Mouse (Mus musculus): ENCODE results near the gene Ttll10. TPM values are rescaled to one million over a fixed set of nuclear protein-coding genes. Genes with fewer than 3 reads are reported as not detected.

The Ttll10 gene
- polyA plus RNA-seq, 1 experiment from 2014 or later = 0.26 TPM

- H3K27me3 ChIP-seq (ENCODE audit: control insufficient read depth, insufficient read depth, low read length) = no peaks in the 10 kb centered on the region
- no peak overlapping the region for H3K27ac ChIP-seq (replicated peaks in 1 of 2; ENCODE audit: control insufficient read depth in 1 of 2, insufficient read depth in 1 of 2, low read depth in 2 of 2, low read length in 2 of 2)
- H3K4me1 ChIP-seq (ENCODE audit: control insufficient read depth in 2 of 2, insufficient read depth in 2 of 2, low read length in 2 of 2) = peaks cover 11 to 14% of the 10 kb centered on the region in 2 experiments
- no peak overlapping the region for H3K4me2 ChIP-seq (ENCODE audit: low read length)
- no peak overlapping the region for H3K4me3 ChIP-seq (ENCODE audit: control insufficient read depth in 1 of 2, insufficient read depth in 1 of 2, low read depth in 1 of 2, low read length in 2 of 2)
- 81% methylated on average over 9 of the region's 9 CpGs for WGBS
- ATAC-seq (ENCODE audit: insufficient number of reproducible peaks, insufficient read depth, low FRiP score, low read depth) = no peak
- peaks cover 22% of the 10 kb centered on the region for H3K36me3 ChIP-seq (ENCODE audit: control insufficient read depth, insufficient read depth, low read length)
- no peak overlapping the region for H3K9ac ChIP-seq (ENCODE audit: low read length)
- no peaks in the 10 kb centered on the region for H3K9me3 ChIP-seq (ENCODE audit: control insufficient read depth, low read length)
Observed at GRCm38 (mm10) chr4:156023520-156023919, 35.7 kb downstream of the Ttll10 start.

GRCm38 (mm10) chr4:156021942-156022419 is 37.2 kb downstream of the Ttll10 start:
- no peak overlapping the region for H3K27ac ChIP-seq (replicated peaks in 1 of 2; ENCODE audit: control insufficient read depth in 1 of 2, insufficient read depth in 1 of 2, low read depth in 2 of 2, low read length in 2 of 2)

GRCm38 (mm10) chr4:156021381-156021780 is 37.8 kb downstream of the Ttll10 start:
- H3K9ac ChIP-seq (ENCODE audit: low read length) = no peak overlapping the region
- WGBS = 64% methylated on average over 3 of the region's 3 CpGs
- H3K36me3 ChIP-seq (ENCODE audit: control insufficient read depth, insufficient read depth, low read length) = peaks cover 6% of the 10 kb centered on the region; the same call in 1 of the 2 replicates
- H3K4me1 ChIP-seq (ENCODE audit: control insufficient read depth in 2 of 2, insufficient read depth in 2 of 2, low read length in 2 of 2) = peaks cover 10 to 13% of the 10 kb centered on the region in 2 experiments
- H3K27ac ChIP-seq (replicated peaks in 1 of 2; ENCODE audit: control insufficient read depth in 1 of 2, insufficient read depth in 1 of 2, low read depth in 2 of 2, low read length in 2 of 2) = no peak overlapping the region
- no peaks in the 10 kb centered on the region for H3K27me3 ChIP-seq (ENCODE audit: control insufficient read depth, insufficient read depth, low read length)
- H3K9me3 ChIP-seq (ENCODE audit: control insufficient read depth, low read length) = no peaks in the 10 kb centered on the region
- H3K4me3 ChIP-seq (ENCODE audit: control insufficient read depth in 1 of 2, insufficient read depth in 1 of 2, low read depth in 1 of 2, low read length in 2 of 2) = no peak overlapping the region
- H3K4me2 ChIP-seq (ENCODE audit: low read length) = no peak overlapping the region
- ATAC-seq (ENCODE audit: insufficient number of reproducible peaks, insufficient read depth, low FRiP score, low read depth) = no peak

More at GRCm38 (mm10) chr4:156021942-156022419, 37.2 kb downstream of the Ttll10 start:
- Histone ChIP-seq H3K4me3 (ENCODE audit: control insufficient read depth in 1 of 2, insufficient read depth in 1 of 2, low read depth in 1 of 2, low read length in 2 of 2) (no peak overlapping the region), H3K36me3 (ENCODE audit: control insufficient read depth, insufficient read depth, low read length) (peaks cover 7% of the 10 kb centered on the region; the same call in 1 of the 2 replicates), H3K9ac (ENCODE audit: low read length) (peak overlapping the region; percentile 23; the same call in 1 of the 2 replicates), H3K4me2 (ENCODE audit: low read length) (no peak overlapping the region), H3K4me1 (ENCODE audit: control insufficient read depth in 2 of 2, insufficient read depth in 2 of 2, low read length in 2 of 2) (peaks cover 11 to 14% of the 10 kb centered on the region in 2 experiments), H3K9me3 (ENCODE audit: control insufficient read depth, low read length) (no peaks in the 10 kb centered on the region), H3K27me3 (ENCODE audit: control insufficient read depth, insufficient read depth, low read length) (no peaks in the 10 kb centered on the region)
- WGBS = 37% methylated on average over 9 of the region's 9 CpGs
- ATAC-seq (ENCODE audit: insufficient number of reproducible peaks, insufficient read depth, low FRiP score, low read depth) = no peak

- Histone ChIP-seq H3K36me3 (ENCODE audit: control insufficient read depth, insufficient read depth, low read length) (peaks cover 18% of the 10 kb centered on the region; the same call in 1 of the 2 replicates), H3K4me2 (ENCODE audit: low read length) (no peak overlapping the region), H3K27ac (replicated peaks in 1 of 2; ENCODE audit: control insufficient read depth in 1 of 2, insufficient read depth in 1 of 2, low read depth in 2 of 2, low read length in 2 of 2) (no peak overlapping the region), H3K9ac (ENCODE audit: low read length) (no peak overlapping the region), H3K4me3 (ENCODE audit: control insufficient read depth in 1 of 2, insufficient read depth in 1 of 2, low read depth in 1 of 2, low read length in 2 of 2) (no peak overlapping the region), H3K27me3 (ENCODE audit: control insufficient read depth, insufficient read depth, low read length) (no peaks in the 10 kb centered on the region), H3K9me3 (ENCODE audit: control insufficient read depth, low read length) (no peaks in the 10 kb centered on the region), H3K4me1 (ENCODE audit: control insufficient read depth in 2 of 2, insufficient read depth in 2 of 2, low read length in 2 of 2) (peaks cover 2 to 4% of the 10 kb centered on the region in 2 experiments; a peak in 2 of 4 replicates)
- no peak for ATAC-seq (ENCODE audit: insufficient number of reproducible peaks, insufficient read depth, low FRiP score, low read depth)
- 87% methylated on average over 12 of the region's 12 CpGs for WGBS
Observed at GRCm38 (mm10) chr4:156019771-156020170, 39.4 kb downstream of the Ttll10 start.

GRCm38 (mm10) chr4:156014436-156014835 is 44.8 kb downstream of the Ttll10 start:
- Histone ChIP-seq H3K4me3 (ENCODE audit: control insufficient read depth in 1 of 2, insufficient read depth in 1 of 2, low read depth in 1 of 2, low read length in 2 of 2) (no peak overlapping the region), H3K4me2 (ENCODE audit: low read length) (no peak overlapping the region), H3K4me1 (ENCODE audit: control insufficient read depth in 2 of 2, insufficient read depth in 2 of 2, low read length in 2 of 2) (no peaks in the 10 kb centered on the region), H3K27ac (replicated peaks in 1 of 2; ENCODE audit: control insufficient read depth in 1 of 2, insufficient read depth in 1 of 2, low read depth in 2 of 2, low read length in 2 of 2) (no peak overlapping the region), H3K9me3 (ENCODE audit: control insufficient read depth, low read length) (no peaks in the 10 kb centered on the region), H3K36me3 (ENCODE audit: control insufficient read depth, insufficient read depth, low read length) (peaks cover 58% of the 10 kb centered on the region), H3K27me3 (ENCODE audit: control insufficient read depth, insufficient read depth, low read length) (no peaks in the 10 kb centered on the region), H3K9ac (ENCODE audit: low read length) (no peak overlapping the region)
- WGBS = 80% methylated on average over 2 of the region's 2 CpGs
- no peak for ATAC-seq (ENCODE audit: insufficient number of reproducible peaks, insufficient read depth, low FRiP score, low read depth)

GRCm38 (mm10) chr4:156013637-156014036 is 45.6 kb downstream of the Ttll10 start, which contains the start of gene Tnfrsf4:
Gene Tnfrsf4 (plus strand): TSS chr4:156013843.
- Histone ChIP-seq H3K36me3 (ENCODE audit: control insufficient read depth, insufficient read depth, low read length) (peaks cover 66% of the 10 kb centered on the region), H3K4me1 (ENCODE audit: control insufficient read depth in 2 of 2, insufficient read depth in 2 of 2, low read length in 2 of 2) (no peaks in the 10 kb centered on the region), H3K9me3 (ENCODE audit: control insufficient read depth, low read length) (no peaks in the 10 kb centered on the region), H3K9ac (ENCODE audit: low read length) (no peak within 1 kb of the TSS), H3K4me3 (ENCODE audit: control insufficient read depth in 1 of 2, insufficient read depth in 1 of 2, low read depth in 1 of 2, low read length in 2 of 2) (no peak within 1 kb of the TSS), H3K27ac (replicated peaks in 1 of 2; ENCODE audit: control insufficient read depth in 1 of 2, insufficient read depth in 1 of 2, low read depth in 2 of 2, low read length in 2 of 2) (no peak within 1 kb of the TSS), H3K27me3 (ENCODE audit: control insufficient read depth, insufficient read depth, low read length) (no peaks in the 10 kb centered on the region), H3K4me2 (ENCODE audit: low read length) (no peak within 1 kb of the TSS)
- WGBS = 76% methylated on average over 8 of the region's 8 CpGs
- ATAC-seq (ENCODE audit: insufficient number of reproducible peaks, insufficient read depth, low FRiP score, low read depth) = no peak

- Histone ChIP-seq H3K27me3 (ENCODE audit: control insufficient read depth, insufficient read depth, low read length) (no peaks in the 10 kb centered on the region), H3K4me1 (ENCODE audit: control insufficient read depth in 2 of 2, insufficient read depth in 2 of 2, low read length in 2 of 2) (no peaks in the 10 kb centered on the region), H3K9ac (ENCODE audit: low read length) (no peak overlapping the region), H3K27ac (replicated peaks in 1 of 2; ENCODE audit: control insufficient read depth in 1 of 2, insufficient read depth in 1 of 2, low read depth in 2 of 2, low read length in 2 of 2) (no peak overlapping the region), H3K4me2 (ENCODE audit: low read length) (no peak overlapping the region), H3K9me3 (ENCODE audit: control insufficient read depth, low read length) (no peaks in the 10 kb centered on the region), H3K4me3 (ENCODE audit: control insufficient read depth in 1 of 2, insufficient read depth in 1 of 2, low read depth in 1 of 2, low read length in 2 of 2) (no peak overlapping the region), H3K36me3 (ENCODE audit: control insufficient read depth, insufficient read depth, low read length) (peaks cover 97% of the 10 kb centered on the region)
- ATAC-seq (ENCODE audit: insufficient number of reproducible peaks, insufficient read depth, low FRiP score, low read depth) = no peak
- 97% methylated on average over 4 of the region's 4 CpGs for WGBS
Observed at GRCm38 (mm10) chr4:156008369-156008768, 50.8 kb downstream of the Ttll10 start.

- peaks cover 94% of the 10 kb centered on the region for H3K36me3 ChIP-seq (ENCODE audit: control insufficient read depth, insufficient read depth, low read length)
Observed at GRCm38 (mm10) chr4:156004109-156004508, 55.1 kb downstream of the Ttll10 start.

More at GRCm38 (mm10) chr4:156004109-156004508, 55.1 kb downstream of the Ttll10 start:
- Histone ChIP-seq H3K9ac (ENCODE audit: low read length) (no peak overlapping the region), H3K9me3 (ENCODE audit: control insufficient read depth, low read length) (no peaks in the 10 kb centered on the region), H3K27ac (replicated peaks in 1 of 2; ENCODE audit: control insufficient read depth in 1 of 2, insufficient read depth in 1 of 2, low read depth in 2 of 2, low read length in 2 of 2) (no peak overlapping the region), H3K4me1 (ENCODE audit: control insufficient read depth in 2 of 2, insufficient read depth in 2 of 2, low read length in 2 of 2) (no peaks in the 10 kb centered on the region), H3K4me3 (ENCODE audit: control insufficient read depth in 1 of 2, insufficient read depth in 1 of 2, low read depth in 1 of 2, low read length in 2 of 2) (no peak overlapping the region), H3K27me3 (ENCODE audit: control insufficient read depth, insufficient read depth, low read length) (no peaks in the 10 kb centered on the region), H3K4me2 (ENCODE audit: low read length) (no peak overlapping the region)
- ATAC-seq (ENCODE audit: insufficient number of reproducible peaks, insufficient read depth, low FRiP score, low read depth) = no peak
- 88% methylated on average over 3 of the region's 3 CpGs for WGBS

Data from heart, embryonic 14.5 days (tissue).